Mouse (Mus musculus) liver, embryonic 14.5 days (tissue): ENCODE measurements at regions not wholly inside any gene's neighbourhood (a gene's known extent, or its start where the extent isn't known, plus 50 kb on each side); places are given as distances from the start of the nearest gene placed in this dataset.

Experiments
- CTCF ChIP-seq: IDR thresholded peaks from 2 replicates; pipeline ENCODE4 v1.5.1; 2016; ENCODE audit warnings: antibody characterized with exemption, low read depth, control low read depth
- EP300 ChIP-seq: IDR thresholded peaks from 2 replicates; pipeline ENCODE4 v1.6.1; 2016; ENCODE audit warnings: antibody characterized with exemption, low read depth

GRCm38 (mm10) chr5:40389591-40389990 is 634.3 kb upstream of the Hs3st1 start:
- no peak for TF ChIP-seq CTCF
- no peak for TF ChIP-seq EP300
